Mouse (Mus musculus) intestine, embryonic 14.5 days (tissue): ENCODE data around the gene Tnik. TPM values are rescaled to one million over a fixed set of nuclear protein-coding genes. Genes with fewer than 3 reads are reported as not detected.

Source experiments
- ATAC-seq: fragments of 200-750 bp; cut with Nextera tagmentation; replicated peaks from 2 replicates; pipeline ENCODE4 v1.8.0; 2017; ENCODE audit warnings: low read depth, moderate number of reproducible peaks, moderate TSS enrichment, moderate library complexity; ENCODE audit not compliant: low FRiP score, low TSS enrichment
- DNase-seq: peaks from one replicate; pipeline ENCODE4 v3.0.0-alpha.2; 2018; ENCODE audit warnings: low spot score
- H3K27ac ChIP-seq: fragments of 300-500 bp; sonication (generic); 2 replicates; pipeline ENCODE4 v1.5.1; 2014; ENCODE audit warnings: low read depth, mild to moderate bottlenecking, control low read depth
- H3K27me3 ChIP-seq: fragments of 300-500 bp; sonication (generic); replicated peaks from 2 replicates; pipeline ENCODE4 v1.6.1; 2014; ENCODE audit warnings: low read length, control low read depth; ENCODE audit not compliant: control insufficient read depth, insufficient read depth
- H3K36me3 ChIP-seq: fragments of 300-500 bp; sonication (generic); 2 replicates; pipeline ENCODE4 v1.6.1; 2014; ENCODE audit warnings: low read length, control low read depth; ENCODE audit not compliant: control insufficient read depth, insufficient read depth
- H3K4me1 ChIP-seq: fragments of 300-500 bp; sonication (generic); replicated peaks from 2 replicates; pipeline ENCODE4 v1.6.1; 2014; ENCODE audit warnings: low read length, control low read depth, mixed read lengths; ENCODE audit not compliant: control insufficient read depth, insufficient read depth
- H3K4me2 ChIP-seq: fragments of 300-500 bp; sonication (generic); 2 replicates; pipeline ENCODE4 v1.6.1; 2014; ENCODE audit warnings: low read length
- H3K4me3 ChIP-seq: fragments of 300-500 bp; sonication (generic); 2 replicates; pipeline ENCODE4 v1.5.1; 2014; ENCODE audit warnings: low read depth, low read length, control low read depth, mixed read lengths
- H3K9ac ChIP-seq: fragments of 300-500 bp; sonication (generic); 2 replicates; pipeline ENCODE4 v1.6.1; 2014; ENCODE audit warnings: mild to moderate bottlenecking, low read length
- H3K9me3 ChIP-seq: fragments of 300-500 bp; sonication (generic); 2 replicates; pipeline ENCODE4 v1.6.1; 2016; ENCODE audit warnings: low read length, control low read depth; ENCODE audit not compliant: control insufficient read depth
- WGBS: fragments of 180-500 bp; shearing (Covaris S2); extraction: QIAGEN DNeasy Blood & Tissue Kit; methylation state at CpG from one replicate; pipeline ENCODE4 v1.1.7; 2014; 5-methylcytosine and 5-hydroxymethylcytosine counted together
- polyA plus RNA-seq: library from polyadenylated mRNA; unstranded; fragments of >200 nt; fragmentation: Nextera tagmentation; extraction: Ambion mirVana; gene quantifications from 2 replicates; pipeline ENCODE4 v1.2.1, GENCODE M21; 2014

Tnik gene
- polyA plus RNA-seq, 1 experiment from 2014 or later = 16.1 TPM

DNA sequence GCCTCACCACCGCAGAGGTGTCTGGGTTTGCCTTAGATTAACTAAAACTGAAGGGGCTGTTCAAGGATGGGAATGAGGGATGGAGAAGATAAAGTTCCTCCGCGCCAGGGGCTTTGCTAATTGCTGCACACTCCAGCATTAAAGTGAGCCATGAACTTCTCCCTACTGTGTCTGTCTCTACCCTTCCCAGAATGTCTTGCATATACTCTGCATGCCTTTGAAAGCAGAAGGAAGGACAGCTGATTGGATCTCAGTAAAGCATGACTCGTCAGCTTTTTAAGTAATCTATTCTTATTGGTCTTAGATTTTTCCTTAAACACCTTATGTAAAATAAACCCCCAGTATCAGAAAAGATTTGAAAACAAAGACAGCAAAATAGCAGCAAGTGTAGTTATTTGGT is 203.7 kb downstream of the Tnik start:
- no peak for ATAC-seq
- H3K27ac ChIP-seq = no peak overlapping the region
- WGBS = 87% methylated on average over 4 of the region's 4 CpGs

DNA sequence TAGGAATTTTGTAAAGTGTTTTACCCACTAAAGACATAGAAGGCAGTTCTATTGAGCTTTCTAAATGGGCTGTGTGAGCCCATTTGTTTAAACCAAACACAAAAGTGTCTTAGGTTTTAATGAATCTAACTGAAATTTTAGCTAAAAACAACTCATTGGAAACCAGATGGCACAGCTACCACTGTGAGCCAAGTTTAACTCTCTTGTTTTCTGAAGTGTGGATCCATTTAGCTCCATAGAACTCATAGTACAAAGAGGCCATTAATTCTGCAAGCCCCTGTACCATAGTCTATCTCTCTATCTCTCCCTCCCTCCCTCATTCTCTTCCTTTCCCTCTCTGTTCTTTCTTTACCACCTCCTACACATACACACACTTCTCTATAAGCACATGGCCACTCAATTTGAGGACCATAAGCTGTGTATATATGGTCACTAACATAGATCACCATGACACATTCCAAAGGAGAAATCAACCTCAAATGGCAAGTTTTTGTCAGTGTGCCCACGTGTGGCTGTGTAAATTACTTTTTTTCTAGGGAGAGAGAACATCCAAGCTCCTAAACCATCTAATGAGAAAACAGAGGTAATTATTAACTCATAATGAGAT is 204.2 kb downstream of the Tnik start:
- no peaks in the 10 kb centered on the region for H3K9me3 ChIP-seq
- DNase-seq = no peak
- no peak overlapping the region for H3K9ac ChIP-seq
- H3K4me1 ChIP-seq = no peaks in the 10 kb centered on the region
- H3K4me3 ChIP-seq = no peak overlapping the region
- no peak overlapping the region for H3K27ac ChIP-seq
- ATAC-seq = no peak
- no peaks in the 10 kb centered on the region for H3K27me3 ChIP-seq
- H3K36me3 ChIP-seq = no peaks in the 10 kb centered on the region
- 50% methylated on average over 1 of the region's 1 CpGs for WGBS
- no peak overlapping the region for H3K4me2 ChIP-seq

More for the DNA sequence above, 203.7 kb downstream of the Tnik start:
- Histone ChIP-seq H3K4me1 (no peaks in the 10 kb centered on the region), H3K4me2 (no peak overlapping the region), H3K36me3 (no peaks in the 10 kb centered on the region), H3K9ac (no peak overlapping the region), H3K27me3 (no peaks in the 10 kb centered on the region), H3K9me3 (no peaks in the 10 kb centered on the region), H3K4me3 (no peak overlapping the region)
- no peak for DNase-seq

DNA sequence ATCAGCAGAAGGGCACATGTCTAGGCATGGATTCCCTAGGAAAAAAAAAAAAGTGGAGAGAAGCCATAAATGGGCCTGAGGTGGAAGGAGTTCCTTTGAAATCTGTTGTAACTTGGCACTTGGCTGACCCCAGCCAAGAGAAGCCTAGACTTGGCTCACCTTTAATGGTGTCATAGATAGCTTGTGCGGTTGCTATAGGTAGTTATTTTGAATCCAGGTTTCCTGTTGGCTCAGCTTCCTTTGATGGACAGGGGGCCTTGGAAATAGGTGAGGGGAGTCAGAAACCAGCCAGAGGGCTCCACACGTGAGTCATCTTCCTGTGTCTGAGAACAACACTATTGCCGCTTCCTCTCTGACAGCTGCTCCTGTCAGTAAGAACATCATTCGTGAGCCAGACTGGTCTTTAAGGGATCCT is 204.9 kb downstream of the Tnik start:
- no peak overlapping the region for H3K4me3 ChIP-seq
- ATAC-seq = no peak
- no peak overlapping the region for H3K9ac ChIP-seq
- no peak overlapping the region for H3K27ac ChIP-seq
- DNase-seq = no peak
- no peaks in the 10 kb centered on the region for H3K27me3 ChIP-seq
- no peaks in the 10 kb centered on the region for H3K9me3 ChIP-seq
- no peak overlapping the region for H3K4me2 ChIP-seq
- H3K4me1 ChIP-seq = no peaks in the 10 kb centered on the region
- 62% methylated on average over 4 of the region's 4 CpGs for WGBS
- H3K36me3 ChIP-seq = no peaks in the 10 kb centered on the region

DNA sequence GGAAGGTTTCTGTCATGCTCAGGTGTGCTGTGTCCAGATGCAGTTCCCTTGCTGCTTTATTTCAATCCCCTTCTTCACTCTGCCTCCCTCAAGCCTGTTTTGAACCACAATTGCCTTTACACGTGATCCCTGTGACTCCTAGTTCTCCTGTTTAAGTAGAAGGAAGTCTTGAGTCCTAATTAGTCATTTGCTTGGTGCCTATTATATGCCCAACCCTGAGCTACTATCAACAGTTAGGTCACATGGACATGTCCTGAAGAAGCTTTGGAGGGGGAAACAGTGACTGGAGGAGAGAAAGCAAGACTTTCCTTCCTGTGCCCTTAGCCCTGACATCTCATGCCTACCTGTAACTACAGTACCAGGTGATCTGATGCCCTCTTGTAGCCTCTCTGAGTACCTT is 210.4 kb downstream of the Tnik start:
- no peak for DNase-seq
- Histone ChIP-seq H3K9me3 (no peaks in the 10 kb centered on the region), H3K4me1 (no peaks in the 10 kb centered on the region), H3K27ac (no peak overlapping the region), H3K9ac (no peak overlapping the region), H3K27me3 (no peaks in the 10 kb centered on the region), H3K4me3 (no peak overlapping the region), H3K4me2 (no peak overlapping the region), H3K36me3 (no peaks in the 10 kb centered on the region)
- ATAC-seq = no peak
- WGBS = 61% methylated on average over 1 of the region's 1 CpGs

DNA sequence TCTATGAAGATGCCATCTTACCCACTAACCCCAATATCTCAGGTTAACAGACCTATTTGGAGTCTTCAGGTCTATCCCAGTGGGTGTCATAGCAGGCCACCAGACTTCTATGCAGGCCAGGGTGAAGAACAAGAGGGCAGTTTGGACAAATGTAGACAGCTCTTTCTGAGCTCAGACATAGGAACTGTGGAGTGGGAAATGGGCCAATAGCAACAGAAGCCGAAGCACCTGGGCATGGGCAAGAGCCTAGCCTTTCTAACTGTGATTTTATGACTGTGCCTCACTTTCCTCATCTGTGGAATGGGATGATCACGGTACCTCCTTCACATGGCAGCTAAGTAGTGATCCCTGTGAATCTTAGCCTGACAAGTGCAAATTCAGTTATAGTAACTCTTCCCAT is 214.4 kb downstream of the Tnik start:
- 96% methylated on average over 2 of the region's 2 CpGs for WGBS
- no peak for DNase-seq
- no peaks in the 10 kb centered on the region for H3K27me3 ChIP-seq
- H3K4me2 ChIP-seq = no peak overlapping the region
- no peak overlapping the region for H3K4me3 ChIP-seq
- no peaks in the 10 kb centered on the region for H3K9me3 ChIP-seq
- no peaks in the 10 kb centered on the region for H3K36me3 ChIP-seq
- ATAC-seq = no peak
- no peaks in the 10 kb centered on the region for H3K4me1 ChIP-seq
- H3K9ac ChIP-seq = no peak overlapping the region
- no peak overlapping the region for H3K27ac ChIP-seq

DNA sequence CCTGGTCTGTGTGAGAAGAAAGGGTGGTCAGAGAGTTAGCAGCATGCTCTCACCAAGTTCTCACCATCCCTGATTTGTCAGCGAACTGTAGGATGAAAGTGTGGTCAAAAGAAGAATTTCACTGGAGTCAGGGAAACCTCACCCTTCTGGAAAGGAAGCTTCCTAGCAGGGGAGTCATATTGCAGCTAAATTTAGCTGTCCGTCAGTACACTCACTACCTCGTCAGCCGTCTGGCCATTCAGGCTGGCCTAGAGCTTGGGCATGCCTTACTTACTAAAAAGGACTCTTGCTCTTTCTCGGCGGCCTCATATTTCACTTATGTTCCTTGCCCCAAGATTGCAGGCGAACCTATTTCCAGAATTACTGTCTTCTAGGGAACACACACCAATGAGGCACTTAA is 222.7 kb downstream of the Tnik start:
- ATAC-seq = no peak
- Histone ChIP-seq H3K4me3 (no peak overlapping the region), H3K36me3 (no peaks in the 10 kb centered on the region), H3K4me2 (no peak overlapping the region), H3K9ac (no peak overlapping the region), H3K4me1 (no peaks in the 10 kb centered on the region), H3K9me3 (no peaks in the 10 kb centered on the region), H3K27ac (no peak overlapping the region), H3K27me3 (no peaks in the 10 kb centered on the region)
- DNase-seq = no peak
- WGBS = 75% methylated on average over 7 of the region's 7 CpGs

DNA sequence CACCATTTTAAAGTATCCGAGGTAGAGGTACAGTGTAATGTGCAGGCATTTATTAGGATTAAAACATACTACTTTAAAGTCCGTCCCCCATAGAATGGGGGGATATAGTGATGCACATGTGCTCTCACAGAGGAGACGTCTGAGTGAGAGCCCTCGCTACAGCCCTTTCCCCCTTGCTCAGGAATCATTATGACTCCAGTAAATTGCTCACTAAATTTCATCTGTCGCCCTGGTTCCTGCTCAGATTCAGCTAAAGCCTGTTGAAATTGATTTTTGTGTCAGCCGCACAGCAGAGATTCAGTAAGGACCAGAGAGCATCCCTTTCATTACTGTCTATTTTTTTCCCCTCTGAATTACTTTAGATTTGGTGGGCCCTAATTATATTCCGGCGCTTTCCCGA is 224.4 kb downstream of the Tnik start:
- 80% methylated on average over 9 of the region's 9 CpGs for WGBS
- ATAC-seq = no peak
- Histone ChIP-seq H3K9me3 (no peaks in the 10 kb centered on the region), H3K27me3 (no peaks in the 10 kb centered on the region), H3K4me3 (no peak overlapping the region), H3K27ac (no peak overlapping the region), H3K4me2 (no peak overlapping the region), H3K4me1 (no peaks in the 10 kb centered on the region), H3K9ac (no peak overlapping the region), H3K36me3 (no peaks in the 10 kb centered on the region)
- DNase-seq = no peak

DNA sequence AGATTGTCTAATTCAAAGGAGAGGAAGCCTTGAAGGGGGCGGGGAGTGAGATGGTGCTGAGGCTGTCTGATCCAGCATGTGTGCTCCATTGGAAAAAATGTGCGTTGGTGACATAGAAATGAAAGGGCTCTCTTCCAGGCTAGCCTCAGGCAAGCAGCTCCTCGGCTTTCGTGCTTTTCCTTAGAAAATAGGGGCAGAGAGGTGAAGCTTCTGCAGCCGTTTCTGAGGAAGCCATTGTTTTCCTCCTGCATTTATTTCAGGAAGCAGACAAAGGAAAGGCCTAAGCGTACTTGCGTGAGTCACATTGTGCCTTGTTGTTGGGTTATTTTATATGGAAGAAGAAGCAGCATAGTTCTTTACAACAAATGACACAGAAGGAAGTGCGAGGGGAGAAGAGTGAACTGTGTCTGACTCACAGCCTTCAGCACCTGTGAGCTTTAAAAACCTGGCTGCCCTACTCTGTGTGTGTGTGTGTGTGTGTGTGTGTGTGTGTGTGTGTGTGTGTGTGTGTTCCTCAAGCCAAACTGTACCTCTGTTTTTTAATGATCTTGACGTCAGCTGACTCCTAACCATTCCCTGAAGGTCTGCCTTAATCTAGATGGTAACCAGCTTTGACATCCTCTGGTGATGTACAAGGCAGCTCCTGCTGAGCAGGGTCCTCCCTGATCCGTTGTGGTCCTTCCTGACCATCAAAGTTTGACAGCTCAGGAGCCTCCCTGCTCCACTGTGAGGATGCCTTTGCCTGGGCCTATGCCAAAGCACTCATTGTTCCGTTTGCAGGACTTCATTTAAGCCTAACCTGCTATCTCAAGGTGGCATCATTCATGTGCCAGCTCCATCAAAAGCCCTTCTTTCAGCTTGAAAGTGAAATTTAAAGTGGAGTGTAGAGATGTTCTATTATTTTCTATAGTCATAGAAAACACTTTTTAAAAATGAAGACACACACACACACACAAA is 228.3 kb downstream of the Tnik start:
- no peak overlapping the region for H3K27ac ChIP-seq
- no peak overlapping the region for H3K9ac ChIP-seq

More for the DNA sequence above, 228.3 kb downstream of the Tnik start:
- ATAC-seq = no peak
- no peaks in the 10 kb centered on the region for H3K27me3 ChIP-seq
- no peak overlapping the region for H3K4me2 ChIP-seq
- DNase-seq = no peak
- no peaks in the 10 kb centered on the region for H3K36me3 ChIP-seq
- no peaks in the 10 kb centered on the region for H3K9me3 ChIP-seq
- no peak overlapping the region for H3K4me3 ChIP-seq
- no peaks in the 10 kb centered on the region for H3K4me1 ChIP-seq
- 62% methylated on average over 11 of the region's 11 CpGs for WGBS
